Mouse (Mus musculus) left cerebral cortex, postnatal 14 days (tissue): Measurements from ENCODE around the gene Pnpla3. TPM values are rescaled to one million over a fixed set of nuclear protein-coding genes. Genes with fewer than 3 reads are reported as not detected.

Experiments
- DNase-seq, 2 experiments: peaks; one replicate each; pipeline ENCODE4 v3.0.0; 2021 to 2022; ENCODE audit warnings: low spot score in 2 of 2, mixed read lengths in 1 of 2
- intact Hi-C: fragments of 180-260 bp; cut with DNase I; formaldehyde crosslinking; loops from one replicate; pipeline ENCODE4 v1.15.1; 2025
- microRNA-seq, 2 experiments: library from miRNA; unstranded; fragments of <30 nt; microRNA quantifications; one replicate each; pipeline ENCODE4 v1.2.0; 2022
- total RNA-seq, 2 experiments: library from RNA; stranded (reverse); gene quantifications; 2 replicates each; pipeline ENCODE4 v1.2.3; 2021

The Pnpla3 gene
- total RNA-seq, 2 experiments from 2014 or later: 7.6 to 10.2 TPM

DNA sequence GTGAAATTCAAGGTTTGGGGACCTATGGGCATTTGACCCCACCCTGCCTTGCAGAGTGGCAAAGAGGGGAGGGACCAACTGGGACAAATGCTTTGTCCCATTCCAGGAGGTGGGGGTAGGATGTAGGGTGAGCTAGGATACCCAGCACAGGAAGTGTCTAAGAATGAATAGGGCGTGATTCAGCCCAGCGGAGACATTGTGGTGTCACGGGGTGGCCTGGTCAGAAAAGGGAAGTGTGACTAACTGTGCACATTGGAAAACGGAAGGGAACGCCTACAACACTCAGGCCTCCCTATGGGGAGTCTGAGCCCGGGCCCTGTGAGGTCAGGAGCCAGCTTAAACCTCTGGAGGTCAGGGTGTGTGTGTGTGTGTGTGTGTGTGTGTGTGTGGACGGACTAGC, 68.0 kb downstream of the Pnpla3 start:
- intact Hi-C loops: no loop called here
- DNase-seq: no peak

Small RNA genes lying within 50 kb of the gene (microRNA-seq; reads per million reads assigned to microRNA genes)
- gene Mir6392: 1.3 to 2.0 reads per million in 2 experiments

Other genes with a start within 250 kb of the Pnpla3 start
- 10 to 100 TPM; 15.6 to 19.8 TPM for gene Efcab6, start 102.5 kb upstream of the Pnpla3 start, total RNA-seq
- 100 to 1,000 TPM; 387 to 389 TPM for gene Sult4a1, start 62.1 kb upstream of the Pnpla3 start, total RNA-seq
- not detected for gene Pnpla5, start 44.7 kb upstream of the Pnpla3 start, total RNA-seq
- gene Samm50, start 24.4 kb downstream of the Pnpla3 start, total RNA-seq: 10 to 100 TPM; 87.9 to 94.6 TPM
- 10 to 100 TPM; 28.4 to 28.7 TPM for gene Parvb, start 64.2 kb downstream of the Pnpla3 start, total RNA-seq
- gene Parvg, start 156.2 kb downstream of the Pnpla3 start, total RNA-seq: 1 to 10 TPM; 5.9 to 7.8 TPM